Mouse (Mus musculus) embryo, embryonic 10 days (tissue): ENCODE data around the gene Ptx3.

Experiments
- DNase-seq: peaks from one replicate; pipeline ENCODE4 v3.0.0-alpha.2; 2015; ENCODE audit warnings: low spot score

Gene Ptx3

DNA sequence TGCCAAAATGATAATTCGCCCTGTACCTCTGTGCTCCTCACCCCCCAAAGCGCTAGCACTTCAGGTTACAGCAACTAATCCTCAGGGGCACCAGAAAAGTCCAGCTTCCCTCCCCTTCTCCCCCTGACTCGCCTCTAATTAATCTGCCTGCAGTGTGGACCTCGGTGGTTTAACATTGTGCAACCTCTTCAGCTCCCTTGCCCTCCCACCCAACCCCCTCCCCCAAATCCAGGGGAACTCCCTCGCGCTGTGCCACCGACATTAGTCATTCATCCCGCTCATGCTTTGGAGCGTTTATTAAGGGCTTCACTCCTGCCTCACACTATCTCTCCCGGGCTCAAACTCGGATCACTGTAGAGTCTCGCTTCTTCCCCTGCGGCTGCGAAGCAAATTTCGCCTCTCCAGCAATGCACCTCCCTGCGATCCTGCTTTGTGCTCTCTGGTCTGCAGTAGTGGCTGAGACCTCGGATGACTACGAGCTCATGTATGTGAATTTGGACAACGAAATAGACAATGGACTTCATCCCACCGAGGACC is at the start of gene Ptx3:
Gene Ptx3 (plus strand): TSS at position 256 of the 537 bp plus-strand sequence.
- peak; percentile 70 for DNase-seq

DNA sequence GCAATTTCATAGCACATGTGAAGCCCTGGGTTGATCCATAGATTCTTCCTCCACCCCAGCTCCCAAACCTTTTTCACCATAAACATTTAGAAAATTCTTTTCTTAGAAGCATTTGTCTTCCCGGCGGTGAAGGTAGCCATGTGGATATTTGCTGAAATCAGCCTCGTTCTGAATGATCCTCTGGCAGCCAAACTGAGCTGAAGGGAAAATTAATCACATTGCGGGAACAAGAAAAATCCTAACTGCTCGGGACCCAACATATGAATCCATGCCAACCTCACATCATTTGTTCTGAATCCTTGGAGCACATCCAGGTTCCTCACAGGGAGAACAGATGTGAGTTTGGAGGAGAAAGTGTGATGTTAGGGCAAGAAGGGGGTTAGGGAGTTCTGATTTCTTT is 46.8 kb upstream of the Ptx3 start:
- no peak for DNase-seq

DNA sequence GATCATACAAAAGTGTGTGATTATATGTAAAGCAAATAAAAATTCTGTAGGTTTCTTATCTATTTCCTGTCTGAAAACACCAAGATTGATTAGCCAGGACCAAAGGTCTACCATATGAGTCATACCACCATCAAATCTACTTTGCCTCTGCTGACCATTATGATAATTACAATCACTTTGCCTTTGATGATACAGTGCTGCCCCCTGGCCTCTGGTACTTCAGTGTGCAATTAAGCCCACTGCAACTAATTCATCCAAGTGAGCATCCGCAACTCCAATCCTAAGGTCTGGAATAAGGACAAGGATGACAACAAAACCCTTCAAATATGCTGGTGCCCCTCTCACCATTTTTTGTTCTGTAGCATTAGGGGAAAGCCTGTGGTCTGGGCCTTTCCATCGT is 40.1 kb upstream of the Ptx3 start:
- DNase-seq: peak; percentile 28

DNA sequence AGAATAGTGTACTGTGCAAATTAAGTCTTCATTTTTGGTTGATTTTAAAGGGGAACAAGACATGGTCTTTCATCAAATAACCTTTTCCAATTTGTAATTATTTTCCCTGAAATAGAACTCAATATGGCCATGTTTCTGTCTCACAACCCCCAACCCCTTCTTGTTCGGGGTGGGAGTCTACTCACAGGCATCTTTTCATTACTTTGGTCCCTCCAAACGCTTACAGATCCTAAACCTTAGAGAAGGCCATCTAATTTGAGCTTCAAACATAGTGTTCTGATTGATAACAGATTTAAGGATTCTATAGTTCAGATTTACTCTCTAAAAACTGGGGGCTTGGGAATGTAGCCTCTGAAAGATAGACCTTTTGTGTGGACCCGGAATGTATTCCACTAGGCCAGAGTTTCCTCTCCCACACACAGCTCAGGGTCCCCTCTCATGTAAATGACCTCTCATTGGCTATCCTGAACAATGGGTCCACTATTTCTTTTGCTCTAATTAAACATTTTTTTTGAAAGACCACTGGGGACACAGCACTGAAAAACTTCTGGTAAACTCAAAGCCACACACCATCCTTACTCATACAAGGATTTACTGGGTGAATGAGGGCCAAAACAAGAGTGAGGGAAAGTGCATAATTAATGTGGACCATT is 25.7 kb upstream of the Ptx3 start:
- DNase-seq: no peak

DNA sequence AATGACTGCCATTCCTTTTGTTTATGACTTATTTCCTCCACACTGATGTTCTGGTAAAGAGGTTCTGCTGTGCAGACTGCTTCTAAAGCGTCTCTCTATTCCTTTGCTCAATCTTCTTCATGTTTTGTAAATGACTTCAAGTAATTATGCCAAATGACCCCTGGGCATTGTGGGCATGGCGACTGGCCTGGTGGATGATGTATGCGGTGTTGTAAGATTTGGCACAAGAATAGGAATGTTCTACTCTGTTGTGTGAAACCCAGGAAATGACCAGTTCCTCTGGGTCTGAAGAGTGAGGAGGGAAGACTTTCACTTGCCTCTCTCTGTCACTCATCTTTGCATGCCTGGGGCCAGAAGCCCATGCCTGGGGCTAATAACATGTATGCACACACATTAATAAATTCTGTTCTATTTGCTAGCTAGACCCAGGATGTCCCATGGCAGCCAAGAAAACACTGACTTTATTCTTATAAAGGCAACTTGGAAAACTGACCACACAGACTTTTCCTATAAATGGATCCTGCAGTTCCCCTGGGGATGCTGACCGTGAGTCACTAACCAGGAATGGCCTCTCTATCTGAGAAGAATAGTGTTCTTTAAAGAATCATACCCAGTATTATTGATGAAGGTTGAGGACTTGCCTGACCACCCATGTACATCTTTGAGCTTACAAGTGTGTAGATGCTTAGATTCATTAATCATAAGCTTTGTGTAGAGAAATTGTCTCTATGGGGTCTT is 10.7 kb upstream of the Ptx3 start:
- no peak for DNase-seq

DNA sequence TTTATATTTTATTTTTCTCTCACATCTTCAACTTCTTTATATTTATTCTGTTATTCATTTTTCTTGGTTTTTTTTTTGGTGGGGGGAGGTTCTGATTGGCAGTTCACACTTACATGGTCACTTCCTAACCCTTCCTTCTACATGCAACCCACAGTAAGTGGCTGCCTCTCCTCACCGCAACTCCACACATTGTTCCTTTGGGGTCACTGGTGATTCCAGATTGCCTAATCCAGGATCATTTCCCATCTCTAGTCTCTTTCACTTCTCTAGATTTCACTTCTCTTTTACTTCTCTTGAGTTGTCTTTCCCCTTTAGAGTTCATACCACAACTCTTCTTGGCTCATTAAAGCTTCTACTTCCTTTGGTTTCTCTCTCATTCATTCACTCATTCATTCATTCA is 6.2 kb upstream of the Ptx3 start:
- DNase-seq: no peak

DNA sequence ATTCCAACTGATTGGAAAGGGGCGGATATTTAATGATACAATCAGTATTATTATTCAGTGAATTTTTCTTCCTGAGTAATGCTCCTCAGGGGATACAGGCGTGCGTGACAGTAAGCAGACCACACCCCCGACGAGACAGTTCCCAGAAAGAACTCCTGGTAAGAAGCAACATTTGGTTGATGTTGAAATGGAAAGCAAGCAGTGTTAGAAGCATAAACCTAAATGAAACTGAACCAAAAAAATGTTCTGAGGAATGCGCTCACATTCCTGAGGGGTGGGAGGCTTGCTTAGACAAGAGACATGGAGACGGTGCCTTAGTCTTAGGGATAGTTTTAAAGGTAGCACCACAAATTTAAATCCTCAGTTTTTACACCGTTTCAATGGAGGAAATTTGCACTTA is 4.0 kb upstream of the Ptx3 start:
- peak; percentile 20 for DNase-seq

DNA sequence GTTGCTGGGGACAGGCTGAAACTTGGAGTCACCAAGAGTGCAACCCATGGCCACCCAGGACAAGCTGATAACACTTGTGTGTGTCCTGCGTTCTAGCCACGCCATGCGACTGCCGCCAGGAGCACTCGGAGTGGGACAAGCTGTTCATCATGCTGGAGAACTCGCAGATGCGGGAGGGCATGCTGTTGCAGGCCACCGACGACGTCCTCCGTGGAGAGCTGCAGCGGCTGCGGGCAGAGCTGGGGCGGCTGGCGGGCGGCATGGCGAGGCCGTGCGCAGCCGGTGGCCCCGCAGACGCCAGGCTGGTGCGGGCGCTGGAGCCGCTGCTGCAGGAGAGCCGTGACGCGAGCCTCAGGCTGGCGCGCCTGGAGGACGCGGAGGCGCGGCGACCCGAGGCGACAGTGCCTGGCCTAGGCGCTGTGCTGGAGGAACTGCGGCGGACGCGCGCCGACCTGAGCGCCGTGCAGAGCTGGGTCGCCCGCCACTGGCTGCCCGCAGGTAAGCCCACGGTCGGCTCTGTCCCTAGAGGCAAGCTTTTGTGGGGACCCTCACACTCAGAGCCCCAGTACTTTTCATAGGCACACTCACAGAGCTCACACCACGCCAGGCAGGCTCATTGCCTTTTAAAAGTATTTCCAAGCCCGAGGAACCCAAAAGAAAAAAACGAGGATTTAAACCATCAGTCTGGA is 988 bp downstream of the Ptx3 start:
- DNase-seq: peak; percentile 80

DNA sequence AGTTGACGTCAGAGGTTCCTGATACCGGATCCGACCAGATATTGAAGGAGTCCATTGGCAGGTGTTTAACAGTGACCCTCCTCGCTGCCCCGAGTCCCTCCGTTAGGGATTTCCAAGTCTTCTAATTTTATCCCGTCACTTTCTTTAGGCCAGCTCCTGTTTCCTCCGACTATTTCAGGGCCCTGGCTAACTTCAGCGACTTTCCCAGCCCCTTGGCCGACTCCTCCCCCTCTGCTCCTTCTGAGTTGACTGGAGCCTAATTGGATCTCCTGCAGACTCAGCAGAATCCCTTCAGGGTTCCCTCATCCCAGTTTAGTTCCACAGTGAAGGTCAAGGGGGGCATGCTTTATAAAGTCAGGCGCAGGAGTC is 1.5 kb downstream of the Ptx3 start:
- DNase-seq: peak; percentile 75

DNA sequence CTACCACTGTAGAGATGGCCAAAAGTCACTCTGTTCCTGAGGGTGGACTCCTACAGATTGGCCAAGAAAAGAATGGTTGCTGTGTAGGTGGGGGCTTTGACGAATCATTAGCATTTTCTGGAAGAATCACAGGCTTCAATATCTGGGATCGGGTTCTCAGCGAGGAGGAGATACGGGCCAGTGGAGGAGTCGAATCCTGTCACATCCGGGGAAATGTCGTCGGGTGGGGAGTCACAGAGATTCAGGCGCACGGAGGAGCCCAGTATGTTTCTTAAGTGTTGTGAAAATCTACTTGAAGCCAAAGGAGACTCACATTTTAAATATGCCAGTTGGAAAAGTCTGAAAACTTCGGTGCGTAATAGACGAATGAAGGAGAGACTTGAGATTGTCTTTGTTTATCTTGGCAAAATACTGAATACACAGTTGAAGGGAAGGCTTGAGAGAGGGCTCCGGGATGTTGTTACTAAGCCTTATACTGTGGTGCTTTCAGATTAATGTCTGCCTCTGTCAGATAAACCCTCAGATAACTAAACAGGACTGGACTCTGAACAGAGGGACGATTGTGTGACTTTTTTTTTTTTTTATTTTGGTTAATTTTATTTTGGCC is 5.3 kb downstream of the Ptx3 start:
- DNase-seq: no peak

DNA sequence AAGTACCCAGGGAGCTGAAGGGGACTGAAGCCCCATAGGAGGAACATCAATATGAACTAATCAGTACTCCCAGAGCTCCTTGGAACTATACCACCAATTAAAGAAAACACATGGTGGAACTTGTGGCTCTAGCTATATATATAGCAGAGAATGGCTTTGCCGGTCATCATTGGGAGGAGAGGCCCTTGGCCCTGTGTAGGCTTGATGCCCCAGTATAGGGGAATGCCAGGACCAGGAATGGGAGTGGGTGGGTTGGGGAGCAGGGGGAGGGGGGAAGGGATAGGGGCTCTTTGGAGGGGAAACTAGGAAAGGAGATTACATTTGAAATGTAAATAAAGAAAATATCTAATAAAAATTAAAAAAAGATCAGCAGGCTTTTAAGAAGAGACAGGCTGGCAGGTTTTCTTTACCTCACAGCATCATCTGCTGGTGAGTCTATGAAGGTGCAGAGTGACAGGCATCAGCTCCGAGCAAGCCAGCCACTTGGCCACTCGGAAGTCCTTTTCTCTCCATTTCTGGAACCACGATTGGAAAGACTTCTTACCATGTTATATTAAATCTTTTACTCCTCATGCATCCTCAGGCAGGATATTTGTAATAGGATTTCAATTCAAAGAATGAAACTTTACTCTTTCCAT is 16.6 kb downstream of the Ptx3 start:
- DNase-seq: peak; percentile 47

DNA sequence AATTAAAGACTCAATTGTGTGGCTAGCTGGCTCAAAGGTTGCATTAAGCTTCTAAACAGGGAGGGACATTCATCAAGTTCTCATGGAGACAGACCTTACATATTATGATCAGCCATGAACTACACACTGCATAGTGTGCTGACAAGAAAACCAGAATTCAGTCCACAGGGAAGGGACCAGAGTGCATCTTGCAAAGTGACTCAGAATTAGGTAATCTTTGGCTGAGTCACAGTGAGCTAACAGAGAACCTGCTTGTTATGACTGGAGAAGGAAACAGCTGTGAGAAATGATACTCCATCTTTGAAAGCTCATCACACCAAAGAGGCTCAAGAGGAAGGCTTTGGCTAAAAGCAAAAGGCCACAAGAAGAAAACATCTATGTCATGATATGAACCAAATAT is 20.8 kb downstream of the Ptx3 start:
- no peak for DNase-seq

DNA sequence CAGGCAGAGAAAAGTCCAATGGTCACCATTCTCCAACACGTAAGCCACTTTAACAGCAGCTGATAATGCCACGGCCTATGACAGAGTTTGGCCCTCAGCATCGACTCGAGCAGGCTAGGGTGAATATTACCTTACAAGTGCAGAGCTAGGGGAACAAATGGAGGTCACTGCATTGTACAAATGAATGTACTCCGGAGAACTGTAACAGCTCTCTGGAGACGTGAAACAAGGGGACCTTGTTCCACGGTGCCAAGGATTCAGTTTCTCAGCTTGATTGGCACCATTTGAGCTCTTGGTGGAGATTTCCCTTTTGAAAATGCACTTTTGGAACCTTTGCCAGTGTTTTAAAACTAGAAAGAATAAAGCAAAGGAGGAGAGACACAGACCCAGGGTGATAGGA is 32.1 kb downstream of the Ptx3 start:
- no peak for DNase-seq

DNA sequence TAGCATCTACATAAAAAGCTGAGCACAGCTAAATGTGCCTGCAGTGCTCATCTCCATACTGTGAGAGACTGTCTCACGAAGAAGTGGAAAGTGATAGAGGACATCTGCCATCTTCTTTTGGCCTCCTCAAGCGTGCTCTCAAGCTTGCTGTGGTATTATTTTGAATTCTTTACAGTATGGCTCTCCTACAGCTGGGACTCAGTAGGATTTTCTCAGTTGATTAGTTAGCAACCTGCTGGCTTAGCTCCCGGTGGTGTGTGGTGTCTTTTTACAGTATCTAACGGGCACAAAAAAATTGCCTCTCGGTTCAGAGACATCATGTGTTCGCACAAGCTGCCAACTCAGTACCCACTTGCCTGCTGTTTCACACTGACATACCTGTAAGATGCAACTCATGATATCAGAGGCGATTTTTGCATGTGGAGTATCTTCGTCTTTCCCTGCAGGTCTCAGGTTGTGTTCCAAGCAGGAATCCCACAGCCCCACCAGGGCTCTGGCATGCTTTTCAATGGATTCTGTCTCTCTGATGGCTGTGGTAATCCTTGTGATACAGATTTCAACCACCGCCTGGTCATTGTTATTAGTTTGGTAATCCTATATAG is 34.9 kb downstream of the Ptx3 start:
- no peak for DNase-seq

DNA sequence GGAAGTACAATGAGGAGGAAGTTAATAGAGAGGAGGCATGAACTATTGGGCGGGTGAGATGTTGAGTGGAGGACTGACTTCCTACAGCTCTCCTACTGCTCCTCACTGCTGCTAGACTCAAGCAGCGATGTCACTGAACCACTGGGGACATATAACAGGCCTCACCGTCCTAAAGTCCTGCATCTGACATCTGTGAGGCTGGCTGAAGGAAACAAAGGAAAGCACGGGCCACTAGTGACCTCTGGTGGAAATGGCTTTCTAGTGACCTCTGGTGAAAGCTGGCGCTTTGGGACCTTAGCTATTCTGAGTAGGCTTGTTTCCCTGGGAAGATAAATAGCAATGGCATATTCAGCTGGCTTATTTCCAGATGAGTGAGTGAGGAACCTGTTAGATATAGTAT is 42.6 kb downstream of the Ptx3 start:
- peak; percentile 77 for DNase-seq

DNA sequence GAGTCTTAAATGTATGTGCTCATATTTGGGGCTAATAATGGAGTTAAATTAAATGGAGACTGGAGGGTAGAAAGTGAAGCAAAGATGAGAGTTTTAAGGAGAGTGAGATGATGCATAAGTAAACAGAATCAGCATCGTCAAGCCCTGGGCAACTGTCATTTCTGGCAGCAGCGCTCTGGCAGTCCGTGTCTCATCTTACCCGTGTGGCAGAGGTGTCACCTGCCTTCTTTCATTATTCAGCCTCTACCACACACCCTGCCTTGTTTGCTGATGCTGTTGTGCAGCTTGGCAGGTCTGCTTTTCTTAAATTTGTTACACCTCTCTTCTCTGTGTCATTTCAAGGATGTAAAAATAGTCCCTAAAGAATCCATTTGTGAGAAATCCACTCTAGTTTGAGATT is 43.6 kb downstream of the Ptx3 start:
- no peak for DNase-seq
